Mouse (Mus musculus): ENCODE measurements around the gene Exoc6. TPM values are rescaled to one million over a fixed set of nuclear protein-coding genes. Genes with fewer than 3 reads are reported as not detected.
A peak's percentile ranks its signal among the peaks of the same experiment; 100 is the strongest.
"Not testable (repeated sequence)": the region's sequence is repeated elsewhere in the genome, so short reads cannot be mapped to it uniquely, and the experiment has no call there.

The Exoc6 gene
- polyA plus RNA-seq, 1 experiment from 2014 or later, result 21.7 TPM

DNA sequence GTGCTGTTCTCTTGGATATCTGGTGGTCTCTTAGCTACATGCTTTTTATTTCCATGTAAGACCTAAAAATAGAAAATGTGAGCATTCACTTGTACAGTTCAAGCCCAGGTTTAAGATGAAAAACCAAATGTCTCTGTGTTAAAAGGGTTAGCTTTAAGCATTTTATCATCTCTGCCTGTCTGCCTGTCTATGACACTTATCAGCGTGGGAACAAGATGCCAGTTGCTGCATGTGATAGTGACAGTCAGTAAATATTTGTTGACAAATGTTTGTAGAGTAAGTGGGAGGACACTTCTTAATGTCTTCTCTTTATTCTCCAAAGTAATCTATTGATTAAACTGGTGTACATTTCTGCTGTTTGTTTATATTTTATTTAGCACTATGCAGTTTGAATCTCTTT is 12.5 kb upstream of the Exoc6 start:
- H3K4me3 ChIP-seq, result no peak overlapping the region
- 60% methylated on average over 1 of the region's 1 CpGs for WGBS

DNA sequence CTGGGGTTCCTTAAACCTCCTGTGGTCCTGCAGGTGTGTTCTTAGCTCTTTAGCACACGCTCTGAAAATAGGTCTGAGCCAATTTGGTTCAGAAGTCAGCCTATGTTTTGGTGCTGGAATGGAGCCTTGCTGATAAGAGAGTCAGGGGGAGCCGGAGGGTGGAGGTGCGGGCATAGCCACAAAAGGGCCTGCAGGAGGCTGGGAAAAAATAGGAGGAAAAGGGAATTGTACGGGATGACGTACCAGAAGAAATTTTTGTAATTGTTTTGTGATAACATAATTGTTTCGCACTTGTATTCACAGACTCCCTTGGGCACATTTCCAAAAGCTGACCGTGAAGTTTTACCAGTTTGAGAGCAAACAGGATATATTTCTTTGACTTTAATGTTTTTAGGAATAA is 10.0 kb upstream of the Exoc6 start:
- no peaks in the 10 kb centered on the region for H3K36me3 ChIP-seq
- H3K27me3 ChIP-seq (replicated peaks), result peaks cover 4% of the 10 kb centered on the region
- no peak overlapping the region for H3K9ac ChIP-seq
- WGBS, result 12% methylated on average over 7 of the region's 7 CpGs
- ATAC-seq (ENCODE audit: insufficient number of reproducible peaks, low FRiP score), result no peak
- 0 out of 2 replicates have a peak, but pooled peaks cover 7% of the 10 kb centered on the region for H3K9me3 ChIP-seq (replicated peaks)
- peak overlapping the region; percentile 32 for H3K4me2 ChIP-seq
- peaks cover 28% of the 10 kb centered on the region for H3K4me1 ChIP-seq (replicated peaks)
- H3K4me3 ChIP-seq, result no peak overlapping the region
- H3K27ac ChIP-seq (ENCODE audit: poor library complexity, severe bottlenecking), result peak overlapping the region; percentile 59; the same call in 1 of the 2 replicates

More for the DNA sequence above, 12.5 kb upstream of the Exoc6 start:
- no peak for ATAC-seq (ENCODE audit: insufficient number of reproducible peaks, low FRiP score)
- H3K9me3 ChIP-seq (replicated peaks), result 0 out of 2 replicates have a peak, but pooled peaks cover 4% of the 10 kb centered on the region
- H3K27me3 ChIP-seq (replicated peaks), result no peaks in the 10 kb centered on the region
- H3K9ac ChIP-seq, result no peak overlapping the region
- no peak overlapping the region for H3K4me2 ChIP-seq
- no peak overlapping the region for H3K27ac ChIP-seq (ENCODE audit: poor library complexity, severe bottlenecking)
- no peaks in the 10 kb centered on the region for H3K36me3 ChIP-seq
- peaks cover 28% of the 10 kb centered on the region for H3K4me1 ChIP-seq (replicated peaks)

DNA sequence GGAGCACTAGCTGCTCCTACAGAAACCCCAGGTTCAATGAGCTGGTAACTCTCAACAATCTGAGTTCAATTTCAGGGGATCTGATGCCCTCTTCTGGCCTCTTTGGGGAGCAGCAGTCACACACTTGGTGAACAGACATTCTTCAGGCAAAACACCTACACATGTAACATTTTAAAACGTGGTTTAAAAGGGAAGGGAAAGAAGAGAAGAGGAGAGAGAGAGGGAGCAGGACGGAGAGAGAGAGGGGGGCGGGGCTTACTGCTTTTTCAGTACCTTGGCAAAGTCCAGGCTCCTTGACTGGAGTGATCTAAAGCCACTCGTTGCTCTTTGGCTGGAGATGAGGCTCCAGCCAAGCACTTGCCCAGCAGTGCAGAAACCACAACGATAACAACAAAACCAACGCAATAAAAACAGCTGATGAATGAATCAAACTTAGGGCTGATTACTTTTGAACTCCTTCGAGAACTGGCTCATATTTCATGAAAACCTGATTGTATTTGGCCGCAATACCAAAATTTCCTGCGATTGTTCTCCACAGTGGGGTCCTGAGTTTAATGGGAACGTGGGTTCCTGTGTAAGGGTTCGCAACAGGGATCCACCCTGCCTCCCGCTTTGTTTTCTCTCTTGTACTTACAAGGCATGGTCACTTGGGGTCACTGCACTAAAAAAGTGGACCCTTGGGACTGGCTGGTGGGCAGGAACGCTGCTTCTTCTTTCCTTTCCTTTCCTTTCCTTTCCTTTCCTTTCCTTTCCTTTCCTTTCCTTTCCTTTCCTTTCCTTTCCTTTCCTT is 6.5 kb upstream of the Exoc6 start:
- no peak for ATAC-seq (ENCODE audit: insufficient number of reproducible peaks, low FRiP score)
- Histone ChIP-seq H3K4me1 (replicated peaks) (peaks cover 23% of the 10 kb centered on the region), H3K4me3 (no peak overlapping the region), H3K27ac (ENCODE audit: poor library complexity, severe bottlenecking) (no peak overlapping the region), H3K9me3 (replicated peaks) (0 out of 2 replicates have a peak, but pooled peaks cover 7% of the 10 kb centered on the region), H3K4me2 (no peak overlapping the region), H3K36me3 (no peaks in the 10 kb centered on the region), H3K9ac (no peak overlapping the region), H3K27me3 (replicated peaks) (peaks cover 18% of the 10 kb centered on the region)
- 54% methylated on average over 13 of the region's 13 CpGs for WGBS

- ATAC-seq (ENCODE audit: insufficient number of reproducible peaks, low FRiP score), result no peak
- 0 out of 2 replicates have a peak, but pooled peaks cover 7% of the 10 kb centered on the region for H3K9me3 ChIP-seq (replicated peaks)
- H3K9ac ChIP-seq, result no peak overlapping the region
- no peak overlapping the region for H3K4me3 ChIP-seq
- peaks cover 20% of the 10 kb centered on the region for H3K27me3 ChIP-seq (replicated peaks)
- WGBS, result 91% methylated on average over 9 of the region's 9 CpGs
- H3K27ac ChIP-seq (ENCODE audit: poor library complexity, severe bottlenecking), result no peak overlapping the region
- peaks cover 16% of the 10 kb centered on the region for H3K4me1 ChIP-seq (replicated peaks)
- H3K4me2 ChIP-seq, result no peak overlapping the region
- no peaks in the 10 kb centered on the region for H3K36me3 ChIP-seq
Measured at GRCm38 (mm10) chr19:37544476-37544875, 5.7 kb upstream of the Exoc6 start.

DNA sequence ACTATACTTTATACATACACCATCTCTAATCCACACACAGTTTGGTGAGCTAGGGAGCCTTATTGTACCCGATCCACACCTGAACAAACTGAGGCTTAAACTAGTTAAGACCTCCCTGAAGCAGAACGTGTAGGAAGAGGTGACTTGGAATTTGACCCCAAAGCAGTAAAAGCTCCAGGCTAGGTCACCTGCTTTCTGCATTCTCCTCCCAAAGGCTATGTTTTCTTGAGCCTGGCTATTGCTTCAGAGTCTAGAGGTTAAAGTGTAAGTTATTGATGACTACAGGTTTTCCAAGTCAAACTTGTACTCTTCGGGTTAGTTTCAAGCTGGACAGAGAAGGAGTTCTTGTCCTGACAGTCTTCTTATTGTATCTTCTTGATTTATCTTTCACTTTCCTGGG is 5.0 kb upstream of the Exoc6 start:
- Histone ChIP-seq H3K27ac (ENCODE audit: poor library complexity, severe bottlenecking) (no peak overlapping the region), H3K27me3 (replicated peaks) (peaks cover 20% of the 10 kb centered on the region), H3K36me3 (no peaks in the 10 kb centered on the region), H3K9ac (no peak overlapping the region), H3K4me1 (replicated peaks) (peaks cover 12% of the 10 kb centered on the region), H3K9me3 (replicated peaks) (0 out of 2 replicates have a peak, but pooled peaks cover 7% of the 10 kb centered on the region), H3K4me2 (no peak overlapping the region), H3K4me3 (no peak overlapping the region)
- ATAC-seq (ENCODE audit: insufficient number of reproducible peaks, low FRiP score), result no peak
- 70% methylated on average over 3 of the region's 3 CpGs for WGBS

DNA sequence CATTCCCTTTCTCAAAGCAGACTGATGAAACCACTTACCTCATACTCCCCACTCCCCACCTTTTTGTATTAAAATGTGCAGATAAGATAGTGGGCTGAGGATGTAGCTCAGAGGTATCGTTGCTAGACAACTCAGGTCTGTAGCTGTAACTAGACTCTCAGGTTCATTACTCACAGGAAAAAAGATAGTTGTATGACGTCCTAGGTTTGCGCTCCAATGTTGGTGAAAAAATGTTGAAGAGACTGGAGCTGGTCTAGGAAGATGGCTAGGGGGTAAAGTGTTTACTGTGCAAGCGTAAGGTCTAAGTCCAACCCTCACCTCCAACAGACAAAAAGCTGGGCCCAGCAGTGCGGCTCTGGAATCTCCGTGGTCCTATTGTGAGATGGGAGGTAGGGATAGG is 4.5 kb upstream of the Exoc6 start:
- Histone ChIP-seq H3K9ac (no peak overlapping the region), H3K27ac (ENCODE audit: poor library complexity, severe bottlenecking) (no peak overlapping the region), H3K4me2 (no peak overlapping the region), H3K4me3 (no peak overlapping the region), H3K36me3 (no peaks in the 10 kb centered on the region), H3K4me1 (replicated peaks) (peaks cover 12% of the 10 kb centered on the region; the same call in 1 of the 2 replicates), H3K27me3 (replicated peaks) (peaks cover 20% of the 10 kb centered on the region), H3K9me3 (replicated peaks) (0 out of 2 replicates have a peak, but pooled peaks cover 7% of the 10 kb centered on the region)
- 76% methylated on average over 6 of the region's 6 CpGs for WGBS
- no peak for ATAC-seq (ENCODE audit: insufficient number of reproducible peaks, low FRiP score)

DNA sequence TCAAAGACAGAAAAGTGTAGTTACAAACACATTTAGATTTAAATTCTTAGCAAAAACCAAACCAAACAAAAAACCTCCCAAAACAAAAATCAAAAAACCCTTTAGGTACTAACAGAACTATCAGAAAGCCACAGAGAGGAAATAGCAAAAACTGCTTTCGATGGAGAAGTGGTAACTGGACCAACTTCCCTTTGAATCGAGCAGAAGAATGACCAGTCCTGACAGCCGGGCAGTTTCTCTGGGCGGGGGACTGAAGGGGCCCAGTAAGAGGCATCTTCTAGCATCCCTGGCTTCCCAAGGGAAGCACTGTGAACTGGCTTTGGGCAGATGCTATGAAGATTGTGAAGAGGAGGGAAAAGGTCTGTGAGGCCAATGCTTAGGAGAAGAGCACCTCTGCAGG is 3.4 kb upstream of the Exoc6 start:
- H3K27ac ChIP-seq (ENCODE audit: poor library complexity, severe bottlenecking), result no peak overlapping the region
- no peak overlapping the region for H3K9ac ChIP-seq
- H3K36me3 ChIP-seq, result no peaks in the 10 kb centered on the region
- H3K27me3 ChIP-seq (replicated peaks), result peaks cover 20% of the 10 kb centered on the region
- ATAC-seq (ENCODE audit: insufficient number of reproducible peaks, low FRiP score), result no peak
- H3K4me3 ChIP-seq, result no peak overlapping the region
- H3K4me1 ChIP-seq (replicated peaks), result peaks cover 6% of the 10 kb centered on the region; the same call in 1 of the 2 replicates
- H3K9me3 ChIP-seq (replicated peaks), result 0 out of 2 replicates have a peak, but pooled peaks cover 7% of the 10 kb centered on the region
- 69% methylated on average over 4 of the region's 4 CpGs for WGBS
- H3K4me2 ChIP-seq, result no peak overlapping the region

- Histone ChIP-seq H3K27ac (ENCODE audit: poor library complexity, severe bottlenecking) (peak overlapping the region; percentile 53; the same call in 1 of the 2 replicates), H3K4me3 (peak overlapping the region; percentile 92), H3K27me3 (replicated peaks) (peaks cover 16% of the 10 kb centered on the region), H3K9me3 (replicated peaks) (no peaks in the 10 kb centered on the region), H3K36me3 (peaks cover 3% of the 10 kb centered on the region; the same call in 1 of the 2 replicates), H3K4me1 (replicated peaks) (0 out of 2 replicates have a peak, but pooled peaks cover 4% of the 10 kb centered on the region), H3K4me2 (peak overlapping the region; percentile 99), H3K9ac (peak overlapping the region; percentile 88)
- ATAC-seq (ENCODE audit: insufficient number of reproducible peaks, low FRiP score), result no peak
- WGBS, result 17% methylated on average over 8 of the region's 8 CpGs
Measured at GRCm38 (mm10) chr19:37551040-37551566, 885 bp downstream of the Exoc6 start.

DNA sequence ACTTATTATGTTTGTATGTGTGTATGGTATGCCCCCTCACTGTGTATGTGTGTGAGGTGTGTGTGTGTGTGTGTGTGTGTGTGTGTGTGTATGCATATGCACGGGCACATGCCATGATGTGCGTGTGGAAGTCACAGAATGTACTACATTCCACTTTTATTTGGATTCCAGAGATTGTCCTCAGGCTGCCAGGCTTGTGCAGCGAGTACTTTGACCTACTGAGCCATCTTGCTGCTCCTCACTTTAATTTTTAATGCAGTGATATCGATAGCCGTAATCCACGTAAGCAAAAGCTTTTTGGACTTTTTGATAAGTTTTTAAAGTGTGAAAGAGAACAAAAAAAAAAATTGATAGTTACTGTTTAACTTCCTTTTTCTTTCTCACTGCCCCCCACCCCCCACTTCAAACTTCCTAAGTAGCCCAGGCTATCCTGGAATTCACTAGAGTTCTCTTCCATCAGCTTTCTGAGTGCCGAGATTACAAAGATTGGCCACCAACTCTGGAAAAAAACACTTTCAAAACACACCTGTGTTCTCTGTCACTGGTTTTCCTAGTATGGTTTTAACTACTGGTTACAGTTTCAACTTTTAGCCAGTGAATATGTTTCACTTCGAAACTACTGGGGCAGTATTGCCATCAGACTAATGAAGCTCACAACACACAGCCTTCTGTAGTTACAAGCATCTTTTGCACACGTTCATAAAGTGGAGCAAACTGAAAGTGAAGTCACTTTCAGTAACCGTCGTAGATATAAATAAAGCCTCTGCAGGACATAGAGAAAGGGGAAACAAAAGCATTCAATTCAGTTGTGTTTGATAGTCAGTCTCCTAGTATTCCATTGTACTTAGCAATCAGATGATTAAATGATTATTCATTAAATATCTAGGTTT is 3.4 kb downstream of the Exoc6 start:
- Histone ChIP-seq H3K9me3 (replicated peaks) (no peaks in the 10 kb centered on the region), H3K9ac (no peak overlapping the region), H3K27ac (ENCODE audit: poor library complexity, severe bottlenecking) (no peak overlapping the region), H3K36me3 (peaks cover 3% of the 10 kb centered on the region; the same call in 1 of the 2 replicates), H3K4me1 (replicated peaks) (peaks cover 6% of the 10 kb centered on the region), H3K27me3 (replicated peaks) (peaks cover 4% of the 10 kb centered on the region; the same call in 1 of the 2 replicates), H3K4me3 (no peak overlapping the region), H3K4me2 (no peak overlapping the region)
- 86% methylated on average over 11 of the region's 11 CpGs for WGBS
- ATAC-seq (ENCODE audit: insufficient number of reproducible peaks, low FRiP score), result no peak

DNA sequence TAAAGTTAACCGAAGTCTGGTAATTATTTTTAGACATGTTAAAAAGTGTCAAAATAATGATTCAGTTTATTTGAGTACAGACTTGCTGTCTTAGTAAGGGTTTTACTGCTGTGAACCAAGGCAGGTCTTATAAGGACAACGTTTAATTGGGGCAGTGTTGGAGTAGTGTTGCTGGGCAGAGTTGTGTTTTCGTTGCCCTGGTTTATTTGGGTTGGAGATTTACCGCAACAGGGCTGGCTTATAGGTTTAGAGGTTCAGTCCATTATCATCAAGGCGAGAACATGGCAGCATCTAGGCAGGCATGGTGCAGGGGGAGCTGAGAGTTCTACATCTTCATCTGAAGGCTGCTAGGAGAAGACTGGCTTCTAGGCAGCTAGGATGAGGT is 4.0 kb downstream of the Exoc6 start:
- H3K27ac ChIP-seq (ENCODE audit: poor library complexity, severe bottlenecking); H3K4me2 ChIP-seq; H3K9me3 ChIP-seq (replicated peaks); ATAC-seq (ENCODE audit: insufficient number of reproducible peaks, low FRiP score); H3K36me3 ChIP-seq; H3K27me3 ChIP-seq (replicated peaks); H3K9ac ChIP-seq; H3K4me3 ChIP-seq: not testable (repeated sequence)
- H3K4me1 ChIP-seq (replicated peaks), result peaks cover 12% of the 10 kb centered on the region
- 86% methylated on average over 5 of the region's 5 CpGs for WGBS

All from heart, embryonic 12.5 days (tissue).